Mouse (Mus musculus) MEL (cell line): ENCODE data around the gene Prss48. TPM values are rescaled to one million over a fixed set of nuclear protein-coding genes. Genes with fewer than 3 reads are reported as not detected.

ENCODE experiments used
- polyA plus RNA-seq, 2 experiments: library from polyadenylated mRNA; stranded (reverse) in 1 of 2; unstranded in 1 of 2; fragments of >175 nt in 1 of 2; fragments of >200 nt in 1 of 2; gene quantifications; 2 replicates each; pipeline versions ENCODE4 v1.2.1 to v1.2.4; 2012; ENCODE audit warnings: low replicate concordance in 2 of 2, low read depth in 1 of 2; ENCODE audit not compliant: insufficient read length in 2 of 2, insufficient read depth in 1 of 2, missing spikeins in 1 of 2
- total RNA-seq: library from RNA; depleted of rRNA; stranded (reverse); fragments of 300-350 nt; gene quantifications from 2 replicates; pipeline ENCODE4 v1.2.3, GENCODE M21; 2012; rRNA removed

Gene Prss48
- total and polyA plus RNA-seq, 3 experiments: not detected

Other genes with a start within 250 kb of the Prss48 start
- gene Fam160a1, start 185.2 kb downstream of the Prss48 start, total RNA-seq: not detected in 2 replicates
- gene Fam160a1, start 185.2 kb downstream of the Prss48 start, polyA plus RNA-seq: not detected
- not detected in 2 replicates for gene Glt28d2, start 115.0 kb downstream of the Prss48 start, total RNA-seq
- not detected for gene Glt28d2, start 115.0 kb downstream of the Prss48 start, polyA plus RNA-seq
- gene Gm37240, start 115.0 kb downstream of the Prss48 start, total RNA-seq: 0.10 TPM in 1 of 2 replicates, not detected in the other
- gene Gm37240, start 115.0 kb downstream of the Prss48 start, polyA plus RNA-seq: under 1 TPM in 1 of 2 experiments, not detected in 1; 0.04 TPM
- gene Sh3d19, start 31.4 kb downstream of the Prss48 start, total RNA-seq: 2.2 and 4.0 TPM in 2 replicates
- 1 to 10 TPM in 1 of 2 experiments, not detected in 1; 4.8 TPM for gene Sh3d19, start 31.4 kb downstream of the Prss48 start, polyA plus RNA-seq
- gene Rps3a1, start 140.2 kb upstream of the Prss48 start, total RNA-seq: 2,397 and 2,507 TPM in 2 replicates
- 1,000 to 10,000 TPM in 1 of 2 experiments, not detected in 1; 1,198 TPM for gene Rps3a1, start 140.2 kb upstream of the Prss48 start, polyA plus RNA-seq
- gene Lrba, start 222.2 kb upstream of the Prss48 start, total RNA-seq: 10.9 and 14.8 TPM in 2 replicates
- gene Lrba, start 222.2 kb upstream of the Prss48 start, polyA plus RNA-seq: 10 to 100 TPM in 1 of 2 experiments, not detected in 1; 17.9 TPM